Mouse (Mus musculus) heart, postnatal 10 days (tissue): ENCODE measurements around the gene Alg2. TPM values are rescaled to one million over a fixed set of nuclear protein-coding genes. Genes with fewer than 3 reads are reported as not detected.

Experiments
- DNase-seq, 2 experiments: peaks; one replicate each; pipeline ENCODE4 v3.0.0; 2021
- intact Hi-C: fragments of 180-260 bp; cut with DNase I; formaldehyde crosslinking; loops from one replicate; pipeline ENCODE4 v1.15.1; 2025
- total RNA-seq, 2 experiments: library from RNA; stranded (reverse); gene quantifications; 2 replicates each; pipeline ENCODE4 v1.2.3; 2021

Alg2 gene
- total RNA-seq, 2 experiments from 2014 or later = 9.5 to 12.8 TPM

GRCm38 (mm10) chr4:47419268-47419973 is 54.7 kb downstream of the Alg2 start:
- intact Hi-C loops = loop anchor here (5.0 kb wide), 1 partner anchor 1033 kb away; no protein-coding TSS in a partner anchor
- peak; percentile 21 to 25 for DNase-seq

- intact Hi-C loops = loop anchor here (5.0 kb wide), 1 partner anchor 1034 kb away; no protein-coding TSS in a partner anchor
- no peak for DNase-seq
Measured at GRCm38 (mm10) chr4:47417871-47418270, 56.3 kb downstream of the Alg2 start.

Other genes with a start within 250 kb of the Alg2 start
- gene Tgfbr1, start 121.1 kb downstream of the Alg2 start, total RNA-seq = 10 to 100 TPM; 22.3 to 24.1 TPM
- gene Sec61b, start 325 bp upstream of the Alg2 start, total RNA-seq = 10 to 100 TPM; 36.6 to 43.3 TPM